ENCODE assay signal across 26 mouse cellular contexts in genomic region chr15:35240416-35241212, GRCm38 (mm10).
DNase-seq lines count a peak whose midpoint lies in the region; ATAC-seq and TF ChIP-seq lines count a peak whose summit lies in the region.
"Had no signal": no experiment of that assay in that cellular context is flagged by ENCODE, and none has a peak within 500 bp of the region (broad histone marks: within the 10 kb centered on the region; RNA-seq: fewer than 3 reads in every experiment).

No protein-coding gene starts in this region.

- no peaks in the 10 kb centered on the region for H3K36me3 ChIP-seq in heart, embryonic 10.5 days
- H3K36me3 ChIP-seq in lung, embryonic 16.5 days (ENCODE audit: control insufficient read depth, insufficient read depth, low read length), result no peaks in the 10 kb centered on the region
- no peaks in the 10 kb centered on the region for H3K36me3 ChIP-seq in liver, embryonic 12.5 days
- H3K36me3 ChIP-seq in liver, postnatal 0 days (replicated peaks; ENCODE audit: insufficient read depth, low read length), result no peaks in the 10 kb centered on the region
- H3K36me3 ChIP-seq: embryonic facial prominence, embryonic 10.5 days; embryonic facial prominence, embryonic 13.5 days; forebrain, embryonic 12.5 days; forebrain, embryonic 15.5 days; heart, embryonic 15.5 days had no signal

- no peak for TF ChIP-seq CTCF in liver, postnatal 0 days (IDR thresholded peaks at IDR 0.05; ENCODE audit: low read depth)

- 88% methylated on average over 5 of the region's 5 CpGs for WGBS in heart, embryonic 10.5 days
- 83% methylated on average over 5 of the region's 5 CpGs for WGBS in lung, embryonic 16.5 days
- 70% methylated on average over 5 of the region's 5 CpGs for WGBS in liver, embryonic 12.5 days (ENCODE audit: insufficient replicate concordance)
- WGBS in liver, postnatal 0 days (ENCODE audit: insufficient replicate concordance), result 79% methylated on average over 5 of the region's 5 CpGs

- intact Hi-C loops in heart, postnatal 36 days (cut with DNase I), result no loop called here

- H3K4me1 ChIP-seq in heart, embryonic 10.5 days, result no peaks in the 10 kb centered on the region
- no peaks in the 10 kb centered on the region for H3K4me1 ChIP-seq in lung, embryonic 16.5 days (replicated peaks; ENCODE audit: control insufficient read depth, insufficient read depth, low read length)
- H3K4me1 ChIP-seq in liver, embryonic 12.5 days, result no peaks in the 10 kb centered on the region
- H3K4me1 ChIP-seq in liver, postnatal 0 days (ENCODE audit: insufficient read depth), result no peaks in the 10 kb centered on the region
- H3K4me1 ChIP-seq: embryonic facial prominence, embryonic 10.5 days; embryonic facial prominence, embryonic 13.5 days; forebrain, embryonic 12.5 days; forebrain, embryonic 15.5 days; heart, embryonic 15.5 days had no signal

- peak; percentile 52; the same call in 1 of the 2 replicates for ATAC-seq in lung, embryonic 16.5 days (ENCODE audit: low read depth)
- 0 out of 2 replicates have a peak, but pooled peaks have one; percentile 46 for ATAC-seq in liver, embryonic 12.5 days
- no peak for ATAC-seq in liver, postnatal 0 days
- no peak for ATAC-seq in inflammation-experienced regulatory T-cells, adult 6 months
- ATAC-seq: activated CD4-positive, CD25-positive, alpha-beta regulatory T cell, adult 4 months; forebrain, embryonic 15.5 days had no signal

- H3K27me3 ChIP-seq in heart, embryonic 10.5 days (ENCODE audit: insufficient read depth, poor library complexity, severe bottlenecking), result no peaks in the 10 kb centered on the region
- H3K27me3 ChIP-seq in lung, embryonic 16.5 days (ENCODE audit: control insufficient read depth, insufficient read depth, low read depth, low read length), result no peaks in the 10 kb centered on the region
- no peaks in the 10 kb centered on the region; the same call in 1 of the 2 replicates for H3K27me3 ChIP-seq in liver, embryonic 12.5 days (replicated peaks)
- no peaks in the 10 kb centered on the region for H3K27me3 ChIP-seq in liver, postnatal 0 days (ENCODE audit: insufficient read depth, low read length)
- H3K27me3 ChIP-seq: embryonic facial prominence, embryonic 13.5 days; forebrain, embryonic 12.5 days; forebrain, embryonic 15.5 days; heart, embryonic 15.5 days had no signal

- H3K4me2 ChIP-seq in lung, embryonic 16.5 days (ENCODE audit: low read depth, low read length), result no peak overlapping the region
- H3K4me2 ChIP-seq in liver, embryonic 12.5 days, result no peak overlapping the region
- no peak overlapping the region for H3K4me2 ChIP-seq in liver, postnatal 0 days (ENCODE audit: low read depth, low read length)
- H3K4me2 ChIP-seq: embryonic facial prominence, embryonic 13.5 days; forebrain, embryonic 12.5 days; forebrain, embryonic 15.5 days; heart, embryonic 15.5 days; hindbrain, embryonic 14.5 days had no signal

- peak; percentile 55 for DNase-seq in heart, embryonic 10.5 days (ENCODE audit: low spot score)
- DNase-seq in heart, postnatal 36 days, result no peak
- no peak for DNase-seq in lung, postnatal 10 days
- DNase-seq in liver, postnatal 0 days, result peak; percentile 4
- DNase-seq: adrenal gland, adult 8-10 months; adrenal gland, postnatal 25 days; cerebellum, adult 11-12 months; cerebellum, adult 8-10 months; cerebellum, postnatal 10 days; cerebellum, postnatal 36 days; embryo, embryonic 11 days; gastrocnemius, postnatal 25 days; heart, adult 18-20 months; heart, postnatal 10 days; heart, postnatal 4 days had no signal

- TF ChIP-seq EP300 in liver, postnatal 0 days (IDR thresholded peaks at IDR 0.05; ENCODE audit: low read depth), result no peak

- H3K27ac ChIP-seq in heart, embryonic 10.5 days, result no peak overlapping the region
- H3K27ac ChIP-seq in lung, embryonic 16.5 days (ENCODE audit: low read length), result no peak overlapping the region
- H3K27ac ChIP-seq in liver, embryonic 12.5 days, result no peak overlapping the region
- H3K27ac ChIP-seq in liver, postnatal 0 days (ENCODE audit: low read depth), result no peak overlapping the region
- H3K27ac ChIP-seq: embryonic facial prominence, embryonic 10.5 days; embryonic facial prominence, embryonic 13.5 days; forebrain, embryonic 12.5 days; forebrain, embryonic 15.5 days; heart, embryonic 15.5 days; hindbrain, embryonic 14.5 days had no signal

- H3K4me3 ChIP-seq in heart, embryonic 10.5 days, result no peak overlapping the region
- no peak overlapping the region for H3K4me3 ChIP-seq in lung, embryonic 16.5 days (ENCODE audit: low read length)
- H3K4me3 ChIP-seq in liver, embryonic 12.5 days, result no peak overlapping the region
- H3K4me3 ChIP-seq in liver, postnatal 0 days (ENCODE audit: low read depth, low read length), result no peak overlapping the region
- H3K4me3 ChIP-seq: embryonic facial prominence, embryonic 10.5 days; embryonic facial prominence, embryonic 13.5 days; erythroblast, embryonic 14.5 days; forebrain, embryonic 12.5 days; forebrain, embryonic 15.5 days; heart, embryonic 15.5 days had no signal

- no peaks in the 10 kb centered on the region for H3K9me3 ChIP-seq in heart, embryonic 10.5 days
- no peaks in the 10 kb centered on the region for H3K9me3 ChIP-seq in lung, embryonic 16.5 days (ENCODE audit: control insufficient read depth, low read length)
- H3K9me3 ChIP-seq in liver, embryonic 12.5 days (replicated peaks), result no peaks in the 10 kb centered on the region
- no peaks in the 10 kb centered on the region for H3K9me3 ChIP-seq in liver, postnatal 0 days (ENCODE audit: low read length)
- H3K9me3 ChIP-seq: embryonic facial prominence, embryonic 10.5 days; embryonic facial prominence, embryonic 13.5 days; forebrain, embryonic 12.5 days; forebrain, embryonic 15.5 days; heart, embryonic 15.5 days had no signal

- no peak overlapping the region for H3K9ac ChIP-seq in lung, embryonic 16.5 days (ENCODE audit: low read length)
- H3K9ac ChIP-seq in liver, embryonic 12.5 days, result no peak overlapping the region
- H3K9ac ChIP-seq in liver, postnatal 0 days (replicated peaks), result no peak overlapping the region
- H3K9ac ChIP-seq: embryonic facial prominence, embryonic 13.5 days; forebrain, embryonic 12.5 days; forebrain, embryonic 15.5 days; heart, embryonic 15.5 days; hindbrain, embryonic 14.5 days had no signal

Comparison
In these comparisons a context has a peak if more than half of its experiments do, and no peak if none do; other contexts are left out.
1. DNase-seq: peak in heart, embryonic 10.5 days (single experiment) and liver, postnatal 0 days (single experiment); none in heart, postnatal 36 days (0 of 2) and lung, postnatal 10 days (single experiment).
2. ATAC-seq: peak in lung, embryonic 16.5 days (single experiment) and liver, embryonic 12.5 days (single experiment); none in liver, postnatal 0 days (single experiment) and inflammation-experienced regulatory T-cells, adult 6 months (single experiment).